Mouse (Mus musculus): ENCODE measurements at regions not wholly inside any gene's neighbourhood (a gene's known extent, or its start where the extent isn't known, plus 50 kb on each side); places are given as distances from the start of the nearest gene placed in this dataset.
"Not testable (repeated sequence)": the region's sequence is repeated elsewhere in the genome, so short reads cannot be mapped to it uniquely, and the experiment has no call there.

GRCm38 (mm10) chr3:8005684-8006083 lies 1385.4 kb upstream of the 1700008P02Rik start:
- DNase-seq (ENCODE audit: low read depth, low spot score), result not testable (repeated sequence)

DNA sequence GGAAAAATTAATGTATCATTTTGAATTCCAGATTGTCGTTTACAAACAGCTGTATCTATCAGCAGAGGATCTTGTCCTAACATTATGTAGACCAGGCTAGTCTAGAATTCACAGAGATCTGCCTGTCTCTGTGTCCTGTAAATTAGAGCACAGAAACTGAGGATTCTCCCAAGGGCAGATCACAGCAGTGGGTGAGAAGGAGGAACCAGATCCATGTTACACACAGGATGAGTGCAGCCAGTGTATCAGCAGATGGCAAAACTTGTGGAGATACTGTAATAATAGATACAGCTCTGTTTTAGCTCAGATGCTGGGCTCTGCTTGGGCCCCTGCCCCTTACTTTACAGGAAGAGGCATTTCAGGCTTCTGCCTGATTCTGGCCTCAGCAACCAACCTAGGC lies 1384.0 kb upstream of the 1700008P02Rik start:
- DNase-seq (ENCODE audit: low read depth, low spot score), result no peak

DNA sequence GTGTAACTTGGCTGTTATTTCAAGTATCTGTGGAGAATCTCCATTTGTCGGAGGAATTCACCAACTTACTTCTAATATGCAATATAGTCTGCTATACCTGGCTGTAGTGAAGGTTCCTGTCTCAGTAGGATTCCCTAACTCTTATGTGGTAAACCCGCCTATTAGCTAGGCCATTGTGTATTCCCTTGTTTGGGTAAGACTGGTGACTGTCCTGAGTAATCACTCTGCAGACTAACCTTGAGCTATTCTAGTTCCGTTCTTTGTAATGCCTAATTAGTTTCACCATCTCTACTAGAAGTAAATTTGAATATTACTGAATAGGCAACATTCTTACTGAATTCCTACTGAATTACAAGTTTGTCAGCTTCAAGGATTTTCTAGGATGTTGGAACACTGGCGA lies 1380.8 kb upstream of the 1700008P02Rik start:
- no peak for DNase-seq (ENCODE audit: low read depth, low spot score)

GRCm38 (mm10) chr3:7992322-7992721 lies 1372.1 kb upstream of the 1700008P02Rik start:
- no peak for DNase-seq (ENCODE audit: low read depth, low spot score)

DNA sequence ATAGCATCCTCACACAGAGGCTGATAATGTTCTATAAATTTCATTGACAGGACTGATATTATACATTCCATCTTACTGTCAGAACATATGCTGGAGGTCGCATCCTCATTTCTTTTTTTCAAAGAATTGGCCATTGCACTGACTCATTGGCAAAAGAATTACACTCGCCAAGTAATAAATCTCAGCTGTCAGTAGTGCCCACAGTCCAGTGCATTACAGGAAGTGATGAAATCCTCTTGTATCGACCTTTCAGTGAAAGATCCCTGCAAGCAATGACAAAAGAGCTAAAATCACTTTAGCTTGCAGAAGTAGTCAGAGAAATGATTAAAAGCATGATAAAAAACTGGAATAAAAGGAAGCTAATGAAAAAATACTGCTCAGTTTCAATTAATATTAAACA lies 1353.0 kb upstream of the 1700008P02Rik start:
- no peak for DNase-seq (ENCODE audit: low read depth, low spot score)

DNA sequence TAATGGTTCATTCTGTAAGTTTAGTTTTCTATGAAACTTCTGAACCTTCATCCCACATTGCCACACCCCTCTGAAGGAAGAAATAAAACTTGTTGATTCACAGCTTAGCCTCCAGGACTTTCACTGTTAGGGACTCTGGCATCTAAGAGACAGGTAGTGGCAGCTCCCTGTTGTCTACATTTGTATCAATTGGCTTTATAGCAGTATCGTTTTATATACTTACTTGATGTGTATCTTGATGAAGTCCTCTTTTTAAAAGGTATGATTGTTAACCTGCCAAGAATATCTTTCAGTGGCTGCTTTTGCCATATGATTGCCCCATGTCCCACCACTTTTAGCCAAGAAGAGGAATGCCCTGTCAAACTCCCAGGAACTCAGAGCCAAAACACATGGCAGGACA lies 1333.7 kb upstream of the 1700008P02Rik start:
- no peak for DNase-seq (ENCODE audit: low read depth, low spot score)

GRCm38 (mm10) chr3:7943646-7944381 lies 1323.6 kb upstream of the 1700008P02Rik start:
- no peak for DNase-seq (ENCODE audit: low read depth, low spot score)
